Mouse (Mus musculus) lung, adult 2 months (tissue): ENCODE measurements around the gene Mylk2.

ENCODE experiments used
- CTCF ChIP-seq: fragments of 200-500 bp; IDR thresholded peaks from 2 replicates; pipeline ENCODE4 v1.5.1; 2011; ENCODE audit warnings: mild to moderate bottlenecking, low read length, control low read depth; ENCODE audit not compliant: insufficient read depth
- POLR2A ChIP-seq: fragments of 200-500 bp; IDR thresholded peaks from 2 replicates; pipeline ENCODE4 v1.6.1; 2011; ENCODE audit warnings: low read depth, mild to moderate bottlenecking, control low read depth, low read length, borderline replicate concordance; ENCODE audit errors: extremely low read depth

DNA sequence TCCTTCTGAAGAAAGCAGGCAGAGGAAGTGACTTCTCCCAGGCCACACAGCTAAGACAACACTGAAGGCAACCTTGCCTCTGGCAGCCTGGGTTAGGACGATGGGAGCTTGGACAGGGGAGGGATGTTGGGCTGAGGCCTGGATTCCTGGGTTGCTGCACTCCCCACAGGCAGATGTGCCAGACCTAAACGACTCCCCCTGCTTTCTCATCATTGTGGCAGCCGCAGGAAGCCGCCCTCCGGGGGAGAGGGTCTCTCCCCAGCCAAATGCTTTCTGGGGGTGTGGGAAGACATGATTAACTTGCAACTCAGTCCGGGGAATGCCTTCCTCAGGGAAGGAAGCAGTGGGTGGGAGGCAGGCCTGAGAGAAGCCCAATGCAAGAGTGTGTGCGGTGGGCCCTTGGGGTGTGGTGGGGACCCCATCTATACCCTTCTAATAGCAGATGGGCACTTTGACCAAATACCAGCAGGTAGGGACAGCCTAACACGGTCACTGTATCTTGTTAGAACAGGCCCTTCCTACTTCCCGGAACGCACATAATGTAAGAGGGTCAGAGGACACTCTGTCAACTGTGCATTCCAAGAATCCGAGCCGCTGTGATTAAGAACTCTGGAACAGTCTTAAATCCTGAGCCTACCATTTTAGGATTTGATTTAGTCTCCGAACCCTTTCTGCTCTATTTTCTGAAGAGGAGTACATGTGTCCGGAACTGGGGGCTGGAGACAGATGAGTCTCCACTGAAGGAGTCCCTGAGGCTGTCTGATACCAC, 17.3 kb downstream of the Mylk2 start:
- TF ChIP-seq POLR2A (no peak), CTCF (no peak)
